In the genomic region with DNA sequence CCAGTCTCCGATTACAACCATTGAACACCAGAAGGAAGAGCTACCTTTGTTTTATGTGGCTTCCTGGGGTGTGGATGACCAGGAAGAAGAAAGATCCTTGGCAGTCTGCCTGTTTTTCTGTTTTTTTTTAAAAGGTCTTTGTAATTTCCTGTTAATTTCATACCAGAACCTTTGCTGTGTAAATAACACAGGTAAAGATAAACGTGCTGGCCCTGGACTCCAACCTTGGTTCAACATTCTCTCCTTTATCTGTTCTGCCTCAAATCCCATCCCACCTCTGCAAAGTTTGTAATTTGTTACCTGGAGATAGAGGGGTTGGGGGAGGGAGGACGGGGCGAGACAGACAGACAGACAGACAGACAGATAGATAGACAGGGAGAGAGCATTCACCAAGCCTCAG, we compare ENCODE assay signal across 25 mouse cellular contexts. TPM values are rescaled to one million over a fixed set of nuclear protein-coding genes. Genes with fewer than 3 reads are reported as not detected.
DNase-seq lines count a peak whose midpoint lies in the region; ATAC-seq and TF ChIP-seq lines count a peak whose summit lies in the region.
"Had no signal": no experiment of that assay in that cellular context is flagged by ENCODE, and none has a peak within 500 bp of the region (broad histone marks: within the 10 kb centered on the region; RNA-seq: fewer than 3 reads in every experiment).

No protein-coding gene starts in this region.

- H3K27me3 ChIP-seq in kidney, postnatal 0 days (ENCODE audit: insufficient read depth, low read length) = 0 out of 2 replicates have a peak, but pooled peaks cover 2% of the 10 kb centered on the region
- H3K27me3 ChIP-seq in kidney, embryonic 16.5 days (ENCODE audit: insufficient read depth, low read length) = peaks cover 17% of the 10 kb centered on the region
- peaks cover 12% of the 10 kb centered on the region for H3K27me3 ChIP-seq in intestine, embryonic 14.5 days (replicated peaks; ENCODE audit: control insufficient read depth, insufficient read depth, low read length)
- 0 out of 2 replicates have a peak, but pooled peaks cover under 1% of the 10 kb centered on the region for H3K27me3 ChIP-seq in intestine, postnatal 0 days (replicated peaks; ENCODE audit: control insufficient read depth, insufficient read depth, low read length)
- peaks cover 11% of the 10 kb centered on the region for H3K27me3 ChIP-seq in stomach, embryonic 16.5 days (ENCODE audit: control insufficient read depth, insufficient read depth, low read length)

- no peak overlapping the region for H3K4me2 ChIP-seq in kidney, postnatal 0 days (ENCODE audit: low read length)
- H3K4me2 ChIP-seq in kidney, embryonic 16.5 days (replicated peaks; ENCODE audit: low read depth, low read length) = no peak overlapping the region
- no peak overlapping the region for H3K4me2 ChIP-seq in intestine, embryonic 14.5 days (ENCODE audit: low read length)
- H3K4me2 ChIP-seq in intestine, postnatal 0 days (replicated peaks; ENCODE audit: low read depth) = no peak overlapping the region
- H3K4me2 ChIP-seq in stomach, embryonic 16.5 days (ENCODE audit: low read depth, low read length) = no peak overlapping the region
- H3K4me2 ChIP-seq: embryonic facial prominence, embryonic 15.5 days; forebrain, embryonic 15.5 days; heart, embryonic 11.5 days; limb, embryonic 12.5 days had no signal

- no peaks in the 10 kb centered on the region for H3K36me3 ChIP-seq in kidney, postnatal 0 days (ENCODE audit: insufficient read depth, low read length)
- H3K36me3 ChIP-seq in kidney, embryonic 16.5 days (ENCODE audit: insufficient read depth, low read length) = no peaks in the 10 kb centered on the region
- H3K36me3 ChIP-seq in intestine, embryonic 14.5 days (ENCODE audit: control insufficient read depth, insufficient read depth, low read length) = no peaks in the 10 kb centered on the region
- H3K36me3 ChIP-seq in intestine, postnatal 0 days (ENCODE audit: control insufficient read depth, insufficient read depth) = no peaks in the 10 kb centered on the region
- no peaks in the 10 kb centered on the region for H3K36me3 ChIP-seq in stomach, embryonic 16.5 days (ENCODE audit: control insufficient read depth, insufficient read depth, low read length)
- H3K36me3 ChIP-seq: embryonic facial prominence, embryonic 15.5 days; forebrain, embryonic 15.5 days; limb, embryonic 12.5 days; midbrain, embryonic 10.5 days had no signal

- 59% methylated on average over 4 of the region's 4 CpGs for WGBS in kidney, postnatal 0 days
- 61% methylated on average over 4 of the region's 4 CpGs for WGBS in kidney, embryonic 16.5 days
- WGBS in intestine, embryonic 14.5 days = 53% methylated on average over 4 of the region's 4 CpGs
- WGBS in intestine, postnatal 0 days = 26% methylated on average over 4 of the region's 4 CpGs
- WGBS in stomach, embryonic 16.5 days = 42% methylated on average over 4 of the region's 4 CpGs

- no peak overlapping the region for H3K9ac ChIP-seq in kidney, postnatal 0 days (ENCODE audit: low read depth, low read length)
- H3K9ac ChIP-seq in kidney, embryonic 16.5 days (replicated peaks; ENCODE audit: low read length) = no peak overlapping the region
- no peak overlapping the region for H3K9ac ChIP-seq in intestine, embryonic 14.5 days (ENCODE audit: low read length)
- H3K9ac ChIP-seq in intestine, postnatal 0 days (ENCODE audit: low read depth, low read length) = no peak overlapping the region
- H3K9ac ChIP-seq in stomach, embryonic 16.5 days (ENCODE audit: low read length) = no peak overlapping the region
- H3K9ac ChIP-seq: embryonic facial prominence, embryonic 15.5 days; forebrain, embryonic 15.5 days; limb, embryonic 12.5 days had no signal

- H3K4me1 ChIP-seq in kidney, postnatal 0 days (replicated peaks; ENCODE audit: insufficient read depth, low read length) = no peaks in the 10 kb centered on the region
- no peaks in the 10 kb centered on the region for H3K4me1 ChIP-seq in kidney, embryonic 16.5 days (ENCODE audit: insufficient read depth, low read length)
- H3K4me1 ChIP-seq in intestine, embryonic 14.5 days (replicated peaks; ENCODE audit: control insufficient read depth, insufficient read depth, low read length) = no peaks in the 10 kb centered on the region
- 0 out of 2 replicates have a peak, but pooled peaks cover 5% of the 10 kb centered on the region for H3K4me1 ChIP-seq in intestine, postnatal 0 days (replicated peaks; ENCODE audit: control insufficient read depth, insufficient read depth, low read length)
- H3K4me1 ChIP-seq in stomach, embryonic 16.5 days (ENCODE audit: control insufficient read depth, insufficient read depth, low read length) = no peaks in the 10 kb centered on the region
- H3K4me1 ChIP-seq: embryonic facial prominence, embryonic 15.5 days; forebrain, embryonic 15.5 days; limb, embryonic 12.5 days; midbrain, embryonic 10.5 days had no signal

- peak; percentile 4 for DNase-seq in kidney, postnatal 0 days (ENCODE audit: low spot score)
- DNase-seq in intestine, embryonic 14.5 days (ENCODE audit: low spot score) = no peak
- no peak for DNase-seq in cerebellum, adult 18-20 months
- no peak for DNase-seq in cerebellum, postnatal 4 days (ENCODE audit: low spot score in 2 of 2)
- DNase-seq: adrenal gland, adult 2 months; cerebellum, adult 11 months; cerebellum, postnatal 10 days; gastrocnemius, postnatal 10 days; kidney, adult 18-20 months; kidney, postnatal 4 days; thymus, adult 2 months had no signal

- no peak for ATAC-seq in kidney, postnatal 0 days (replicated peaks; ENCODE audit: low FRiP score, low read depth)
- ATAC-seq in kidney, embryonic 16.5 days (ENCODE audit: low FRiP score, low TSS enrichment) = no peak
- ATAC-seq in intestine, embryonic 14.5 days (replicated peaks; ENCODE audit: low FRiP score, low TSS enrichment, low read depth) = peak; percentile 57; the same call in 1 of the 2 replicates
- peak; percentile 88 for ATAC-seq in intestine, postnatal 0 days
- ATAC-seq in stomach, embryonic 16.5 days (ENCODE audit: insufficient read depth, low FRiP score) = peak; percentile 82; the same call in 1 of the 2 replicates
- ATAC-seq: forebrain, embryonic 15.5 days; hindbrain, embryonic 16.5 days; midbrain, embryonic 16.5 days; Patski had no signal

- H3K27ac ChIP-seq in kidney, postnatal 0 days = no peak overlapping the region
- no peak overlapping the region for H3K27ac ChIP-seq in kidney, embryonic 16.5 days (ENCODE audit: low read length)
- H3K27ac ChIP-seq in intestine, embryonic 14.5 days (ENCODE audit: low read depth) = no peak overlapping the region
- peak overlapping the region; percentile 68 for H3K27ac ChIP-seq in intestine, postnatal 0 days (ENCODE audit: low read depth, low read length)
- H3K27ac ChIP-seq in stomach, embryonic 16.5 days (ENCODE audit: low read length) = peak overlapping the region; percentile 62
- H3K27ac ChIP-seq: embryonic facial prominence, embryonic 15.5 days; forebrain, embryonic 15.5 days; limb, embryonic 12.5 days; midbrain, embryonic 10.5 days had no signal

- H3K4me3 ChIP-seq in kidney, postnatal 0 days (replicated peaks; ENCODE audit: low read depth, low read length) = no peak overlapping the region
- no peak overlapping the region for H3K4me3 ChIP-seq in kidney, embryonic 16.5 days (ENCODE audit: low read length)
- H3K4me3 ChIP-seq in intestine, embryonic 14.5 days (ENCODE audit: low read depth, low read length) = no peak overlapping the region
- no peak overlapping the region for H3K4me3 ChIP-seq in intestine, postnatal 0 days (ENCODE audit: low read depth, low read length)
- H3K4me3 ChIP-seq in stomach, embryonic 16.5 days (replicated peaks; ENCODE audit: low read length) = no peak overlapping the region
- H3K4me3 ChIP-seq: embryonic facial prominence, embryonic 15.5 days; forebrain, embryonic 15.5 days; limb, embryonic 12.5 days; midbrain, embryonic 10.5 days had no signal

- no peak for TF ChIP-seq CTCF in kidney, postnatal 0 days (IDR thresholded peaks at IDR 0.05; ENCODE audit: low read depth)
- no peak for TF ChIP-seq CTCF in intestine, postnatal 0 days (IDR thresholded peaks at IDR 0.05; ENCODE audit: low read depth)

- no peaks in the 10 kb centered on the region for H3K9me3 ChIP-seq in kidney, postnatal 0 days (replicated peaks; ENCODE audit: low read length)
- H3K9me3 ChIP-seq in kidney, embryonic 16.5 days (ENCODE audit: low read length) = peaks cover 11% of the 10 kb centered on the region
- peaks cover 4% of the 10 kb centered on the region; the same call in 1 of the 2 replicates for H3K9me3 ChIP-seq in intestine, embryonic 14.5 days (ENCODE audit: control insufficient read depth, low read length)
- no peaks in the 10 kb centered on the region for H3K9me3 ChIP-seq in intestine, postnatal 0 days (ENCODE audit: control insufficient read depth)
- no peaks in the 10 kb centered on the region for H3K9me3 ChIP-seq in stomach, embryonic 16.5 days (replicated peaks; ENCODE audit: control insufficient read depth, low read length)
- H3K9me3 ChIP-seq: embryonic facial prominence, embryonic 15.5 days had no signal

RNA-seq across cellular contexts. Expression of a gene that starts 5.5 kb away (rescaled TPM):
- 0.70 and 0.88 TPM in 2 replicates for polyA plus RNA-seq in kidney, postnatal 0 days (2015; fragmentation: Nextera tagmentation; extraction: Ambion mirVana)
- polyA plus RNA-seq in kidney, embryonic 16.5 days (2015; fragmentation: Nextera tagmentation; extraction: Ambion mirVana) = 0.71 and 0.94 TPM in 2 replicates
- 3.5 and 4.6 TPM in 2 replicates for polyA plus RNA-seq in intestine, embryonic 14.5 days (2014; fragmentation: Nextera tagmentation; extraction: Ambion mirVana)
- polyA plus RNA-seq in intestine, postnatal 0 days (2015; fragmentation: Nextera tagmentation; extraction: Ambion mirVana) = 3.0 and 3.3 TPM in 2 replicates
- polyA plus RNA-seq in stomach, embryonic 16.5 days (2015; fragmentation: Nextera tagmentation; extraction: Ambion mirVana) = 3.3 TPM in 2 replicates
- polyA plus RNA-seq: heart, postnatal 0 days; Patski had no signal

RNA-seq across cellular contexts. Expression of a gene that starts 23.5 kb away (rescaled TPM):
- polyA plus RNA-seq in kidney, postnatal 0 days (2015; fragmentation: Nextera tagmentation; extraction: Ambion mirVana) = 0.21 TPM in 1 of 2 replicates, not detected in the other
- not detected in 2 replicates for polyA plus RNA-seq in kidney, embryonic 16.5 days (2015; fragmentation: Nextera tagmentation; extraction: Ambion mirVana)
- not detected in 2 replicates for polyA plus RNA-seq in intestine, embryonic 14.5 days (2014; fragmentation: Nextera tagmentation; extraction: Ambion mirVana)
- not detected in 2 replicates for polyA plus RNA-seq in intestine, postnatal 0 days (2015; fragmentation: Nextera tagmentation; extraction: Ambion mirVana)
- not detected in 2 replicates for polyA plus RNA-seq in stomach, embryonic 16.5 days (2015; fragmentation: Nextera tagmentation; extraction: Ambion mirVana)
- polyA plus RNA-seq: adrenal gland, adult 2 months; embryonic facial prominence, embryonic 15.5 days; heart, embryonic 11.5 days; heart, postnatal 0 days; limb, embryonic 12.5 days; lung, embryonic 16.5 days; midbrain, embryonic 10.5 days; Patski; stomach, embryonic 14.5 days had no signal

RNA-seq across cellular contexts. Expression of a gene that starts 24.1 kb away (rescaled TPM):
- 123 and 145 TPM in 2 replicates for polyA plus RNA-seq in kidney, postnatal 0 days (2015; fragmentation: Nextera tagmentation; extraction: Ambion mirVana)
- polyA plus RNA-seq in kidney, embryonic 16.5 days (2015; fragmentation: Nextera tagmentation; extraction: Ambion mirVana) = 184 and 194 TPM in 2 replicates
- polyA plus RNA-seq in intestine, embryonic 14.5 days (2014; fragmentation: Nextera tagmentation; extraction: Ambion mirVana) = 160 and 174 TPM in 2 replicates
- 70.7 and 72.8 TPM in 2 replicates for polyA plus RNA-seq in intestine, postnatal 0 days (2015; fragmentation: Nextera tagmentation; extraction: Ambion mirVana)
- 150 and 154 TPM in 2 replicates for polyA plus RNA-seq in stomach, embryonic 16.5 days (2015; fragmentation: Nextera tagmentation; extraction: Ambion mirVana)

Comparison
In these comparisons a context has a peak if more than half of its experiments do, and no peak if none do; other contexts are left out.
1. H3K27ac ChIP-seq: peak in intestine, postnatal 0 days (single experiment) and stomach, embryonic 16.5 days (single experiment); none in kidney, postnatal 0 days (single experiment), kidney, embryonic 16.5 days (single experiment) and intestine, embryonic 14.5 days (single experiment).
2. ATAC-seq: peak in intestine, embryonic 14.5 days (single experiment), intestine, postnatal 0 days (single experiment) and stomach, embryonic 16.5 days (single experiment); none in kidney, postnatal 0 days (single experiment) and kidney, embryonic 16.5 days (single experiment).